Mouse (Mus musculus): ENCODE data around the gene Slc23a3.
A peak's percentile ranks its signal among the peaks of the same experiment; 100 is the strongest.

The Slc23a3 gene

GRCm38 (mm10) chr1:75133421-75134207, at the start of gene Slc23a3:
Gene Slc23a3, minus strand, starts transcription at chr1:75133890.
- no peak for DNase-seq (ENCODE audit: low spot score in 2 of 2)

- DNase-seq (ENCODE audit: low spot score in 2 of 2) = no peak
Observed at GRCm38 (mm10) chr1:75182160-75182559, 48.5 kb upstream of the Slc23a3 start.

- DNase-seq (ENCODE audit: low spot score in 2 of 2) = no peak
Observed at GRCm38 (mm10) chr1:75181377-75181870, 47.7 kb upstream of the Slc23a3 start.

- no peak for DNase-seq (ENCODE audit: low spot score in 2 of 2)
Observed at GRCm38 (mm10) chr1:75180741-75181140, 47.1 kb upstream of the Slc23a3 start.

GRCm38 (mm10) chr1:75180105-75180590, 46.5 kb upstream of the Slc23a3 start, which contains the start of gene Abcb6:
Gene Abcb6, minus strand, starts transcription at chr1:75180392.
- DNase-seq (ENCODE audit: low spot score in 2 of 2) = peak; percentile 91 to 95

GRCm38 (mm10) chr1:75179334-75180104, 45.8 kb upstream of the Slc23a3 start:
- peak; percentile 24 to 26 for DNase-seq (ENCODE audit: low spot score in 2 of 2)

- DNase-seq (ENCODE audit: low spot score in 2 of 2) = peak; percentile 92 to 93
Observed at GRCm38 (mm10) chr1:75168472-75169464, 35.1 kb upstream of the Slc23a3 start, which contains the start of gene Zfand2b. Gene Zfand2b, plus strand, starts transcription at chr1:75168646.

GRCm38 (mm10) chr1:75168093-75168471, 34.4 kb upstream of the Slc23a3 start:
- no peak for DNase-seq (ENCODE audit: low spot score in 2 of 2)

GRCm38 (mm10) chr1:75160256-75160617, 26.5 kb upstream of the Slc23a3 start:
- DNase-seq (ENCODE audit: low spot score in 2 of 2) = no peak

- no peak for DNase-seq (ENCODE audit: low spot score in 2 of 2)
Observed at GRCm38 (mm10) chr1:75159540-75160255, 26.0 kb upstream of the Slc23a3 start.

GRCm38 (mm10) chr1:75158990-75159389, 25.3 kb upstream of the Slc23a3 start:
- no peak for DNase-seq (ENCODE audit: low spot score in 2 of 2)

- DNase-seq (ENCODE audit: low spot score in 2 of 2) = no peak
Observed at GRCm38 (mm10) chr1:75155837-75156236, 22.1 kb upstream of the Slc23a3 start.

- no peak for DNase-seq (ENCODE audit: low spot score in 2 of 2)
Observed at GRCm38 (mm10) chr1:75148727-75149126, 15.0 kb upstream of the Slc23a3 start.

GRCm38 (mm10) chr1:75147411-75148135, 13.9 kb upstream of the Slc23a3 start:
- no peak for DNase-seq (ENCODE audit: low spot score in 2 of 2)

- no peak for DNase-seq (ENCODE audit: low spot score in 2 of 2)
Observed at GRCm38 (mm10) chr1:75145589-75145988, 11.9 kb upstream of the Slc23a3 start.

- peak; percentile 95 to 96 for DNase-seq (ENCODE audit: low spot score in 2 of 2)
Observed at GRCm38 (mm10) chr1:75142301-75143261, 8.9 kb upstream of the Slc23a3 start, which contains the start of the genes Cnppd1 and Retreg2. Gene Cnppd1, minus strand, starts transcription at chr1:75142711. Gene Retreg2, plus strand, starts transcription at chr1:75142778.

GRCm38 (mm10) chr1:75141486-75142190, 7.9 kb upstream of the Slc23a3 start:
- DNase-seq (ENCODE audit: low spot score in 2 of 2) = peak; percentile 63 to 71
